Mouse (Mus musculus): ENCODE results near the gene Ifi213.
"Not testable (repeated sequence)": the region's sequence is repeated elsewhere in the genome, so short reads cannot be mapped to it uniquely, and the experiment has no call there.

Gene Ifi213

DNA sequence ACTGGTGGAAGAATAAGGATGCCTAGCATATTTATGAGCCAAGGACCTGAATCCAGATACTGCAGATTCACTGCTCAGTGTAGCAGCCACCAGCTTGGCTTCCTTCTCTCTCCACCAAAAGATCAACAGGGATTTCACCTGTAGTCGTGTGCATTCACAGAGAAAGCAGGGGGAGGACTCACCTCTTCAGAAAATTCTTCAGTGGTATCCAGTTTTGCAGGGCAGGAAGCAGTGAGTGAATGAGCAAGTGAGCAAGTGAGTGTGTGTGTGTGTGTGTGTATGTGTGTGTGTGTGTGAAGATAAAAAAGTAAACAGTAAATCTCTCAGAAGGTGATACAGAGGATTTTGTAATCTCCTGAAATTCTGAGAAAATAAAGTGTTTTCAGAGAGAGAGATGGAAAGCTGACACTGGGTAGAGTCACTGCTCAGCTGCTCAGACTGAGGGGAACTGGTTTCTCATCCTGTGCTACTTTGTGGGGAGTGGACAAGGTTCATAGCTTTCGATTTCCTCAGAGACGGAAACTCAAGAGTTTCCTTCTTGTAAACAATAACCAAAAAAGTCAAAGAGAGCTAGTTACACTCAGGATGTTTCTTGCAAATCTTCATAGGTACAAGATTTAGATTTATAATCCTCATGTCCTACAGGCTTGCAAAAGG lies at the start of gene Ifi213:
TSS of gene Ifi213 (minus strand) at position 437 of the 657 bp plus-strand sequence.
- not testable (repeated sequence) for DNase-seq (ENCODE audit: low spot score)

DNA sequence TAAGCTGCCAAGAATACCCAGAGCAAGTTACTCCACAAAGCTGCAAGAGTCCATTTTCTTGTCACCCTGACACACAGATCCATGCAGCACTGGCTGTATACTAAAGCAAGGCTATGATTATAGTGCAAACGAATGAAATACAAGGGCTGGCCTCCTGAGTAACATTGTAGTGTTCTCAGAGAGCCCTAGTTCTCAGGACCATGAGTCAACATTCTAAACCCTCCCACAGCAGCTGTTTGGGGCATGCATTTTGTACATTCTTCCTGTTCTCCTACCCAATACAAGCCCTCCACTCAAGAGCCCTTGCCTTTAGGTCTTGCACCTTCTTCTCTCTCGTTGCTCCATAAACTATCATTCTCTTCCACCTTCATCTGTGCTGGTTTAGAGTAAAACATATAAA lies 46.3 kb upstream of the Ifi213 start:
- no peak for DNase-seq (ENCODE audit: low spot score)

DNA sequence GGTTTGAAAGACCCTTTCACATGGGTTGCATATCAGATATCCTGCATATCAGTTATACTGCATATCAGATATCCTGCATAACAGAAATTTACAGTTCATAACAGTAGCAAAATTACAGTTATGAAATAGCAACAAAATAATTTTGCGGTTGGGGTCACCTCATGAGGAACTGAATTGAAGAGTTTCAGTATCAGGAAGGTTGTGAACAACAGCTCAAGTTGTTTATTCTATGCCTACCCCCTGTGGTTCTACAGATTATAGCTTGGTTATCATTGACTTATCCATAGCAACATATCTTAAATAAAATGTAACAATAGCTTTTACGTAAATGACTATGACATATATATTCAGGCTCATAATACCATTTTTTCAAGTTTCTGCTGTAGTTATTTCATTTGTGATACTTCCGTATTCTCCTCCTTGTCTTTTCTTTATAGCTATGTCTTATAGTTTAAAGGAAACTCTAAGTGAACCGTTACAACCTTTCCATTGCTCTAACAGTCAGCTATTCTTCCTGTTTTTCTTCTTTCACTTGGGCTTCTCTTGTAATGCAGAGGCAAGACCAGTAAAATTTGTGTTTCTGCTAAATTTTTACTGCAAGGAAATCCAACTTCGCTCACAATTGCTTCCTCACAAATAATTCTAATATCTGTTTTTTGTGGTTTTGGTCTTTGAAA lies 35.0 kb upstream of the Ifi213 start:
- no peak for DNase-seq (ENCODE audit: low spot score)

DNA sequence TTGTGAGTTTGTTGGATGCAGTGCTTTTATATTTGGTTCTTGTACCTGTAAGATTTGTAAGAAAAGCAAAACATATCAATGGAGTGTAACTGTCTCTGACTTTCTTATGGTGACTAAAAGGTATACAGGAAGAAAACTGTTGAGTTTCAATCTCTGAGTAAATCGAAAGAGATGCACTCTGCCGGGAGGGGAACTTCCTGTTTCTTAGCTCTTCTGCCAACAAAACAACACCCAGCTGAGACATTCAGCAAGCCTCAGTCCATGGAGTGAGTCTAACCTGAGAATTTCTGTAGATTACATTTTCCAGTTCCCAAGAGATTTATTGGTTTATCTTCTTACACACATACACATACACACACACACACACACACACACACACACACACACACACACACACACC lies 31.5 kb upstream of the Ifi213 start, which contains the start of gene Ifi209:
TSS of gene Ifi209 (plus strand) at position 296 of the 400 bp plus-strand sequence.
- not testable (repeated sequence) for DNase-seq (ENCODE audit: low spot score)

DNA sequence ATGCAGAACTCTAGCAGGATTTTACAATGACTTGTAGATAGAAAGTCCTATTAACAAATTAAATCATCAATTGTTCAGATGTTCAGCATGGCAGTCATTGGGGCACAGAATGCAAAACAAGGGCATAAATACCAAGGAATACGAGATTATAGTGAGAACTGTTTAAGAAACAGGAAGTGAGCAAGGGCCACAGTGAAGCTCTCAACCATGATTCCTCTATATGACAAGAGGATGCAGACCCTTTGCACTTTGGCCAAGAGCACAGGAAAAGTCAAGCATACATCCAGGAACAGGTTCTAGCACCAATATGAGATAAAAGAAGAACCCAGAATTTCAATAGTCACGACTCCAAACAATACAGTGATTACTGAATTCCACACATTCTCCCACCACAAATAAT lies 27.6 kb upstream of the Ifi213 start:
- DNase-seq (ENCODE audit: low spot score), result no peak

DNA sequence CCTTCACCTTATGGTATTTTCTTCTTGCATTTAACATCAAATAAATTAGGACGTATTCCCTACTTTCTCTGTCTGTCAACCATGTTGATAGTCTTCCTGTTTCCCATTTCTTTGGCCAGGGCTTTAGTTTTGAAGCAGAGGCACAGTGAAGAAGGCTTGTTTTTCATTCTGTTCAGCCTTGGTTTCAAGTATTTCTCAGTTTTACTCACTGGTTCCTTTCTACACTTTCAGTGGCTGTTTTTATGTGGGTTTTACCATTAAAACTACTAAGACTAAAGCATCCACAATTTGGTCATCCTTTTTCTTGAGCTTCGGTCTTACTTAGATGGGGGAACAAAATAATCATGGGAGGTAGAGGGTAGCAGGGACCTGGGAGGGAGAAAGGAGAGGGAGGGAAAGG lies 25.0 kb upstream of the Ifi213 start:
- DNase-seq (ENCODE audit: low spot score), result no peak

DNA sequence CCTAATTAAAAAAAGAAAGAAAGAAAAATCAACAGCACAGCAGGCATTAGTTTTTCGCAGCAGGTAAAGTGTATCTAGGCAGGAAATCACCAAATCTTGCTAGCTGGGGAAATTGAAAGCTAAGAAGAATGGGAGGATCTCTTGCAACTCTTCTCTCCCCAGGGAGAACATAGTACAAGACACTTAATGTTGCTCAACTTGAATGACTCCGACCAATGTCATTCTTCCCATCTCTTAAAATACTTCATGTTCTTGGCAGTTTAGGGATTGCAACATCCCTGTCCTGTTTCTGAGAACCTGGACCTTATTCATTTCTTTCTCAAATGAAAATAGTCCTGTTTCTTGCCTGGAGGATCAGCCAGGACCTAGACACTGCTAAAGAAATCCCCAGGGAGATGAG lies 23.1 kb upstream of the Ifi213 start:
- DNase-seq (ENCODE audit: low spot score), result not testable (repeated sequence)

DNA sequence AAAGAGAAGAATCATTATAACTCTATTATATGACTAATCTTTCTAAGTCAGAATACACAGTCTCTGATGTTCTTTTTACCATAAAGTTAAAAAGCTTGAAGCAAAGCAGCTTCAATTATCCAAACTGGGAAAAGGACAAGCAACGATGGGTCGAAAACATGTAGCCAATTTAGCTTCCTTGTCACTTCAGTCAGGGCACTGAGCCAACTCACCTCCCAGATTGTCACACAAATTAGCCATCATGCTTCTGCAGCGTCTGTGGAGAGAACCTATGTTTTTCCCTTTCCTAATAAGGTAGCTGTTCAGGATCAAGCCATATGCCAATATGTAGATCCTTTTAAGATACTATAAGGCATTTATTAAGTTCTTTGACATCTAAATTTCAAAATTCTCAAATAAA lies 11.2 kb upstream of the Ifi213 start:
- not testable (repeated sequence) for DNase-seq (ENCODE audit: low spot score)

DNA sequence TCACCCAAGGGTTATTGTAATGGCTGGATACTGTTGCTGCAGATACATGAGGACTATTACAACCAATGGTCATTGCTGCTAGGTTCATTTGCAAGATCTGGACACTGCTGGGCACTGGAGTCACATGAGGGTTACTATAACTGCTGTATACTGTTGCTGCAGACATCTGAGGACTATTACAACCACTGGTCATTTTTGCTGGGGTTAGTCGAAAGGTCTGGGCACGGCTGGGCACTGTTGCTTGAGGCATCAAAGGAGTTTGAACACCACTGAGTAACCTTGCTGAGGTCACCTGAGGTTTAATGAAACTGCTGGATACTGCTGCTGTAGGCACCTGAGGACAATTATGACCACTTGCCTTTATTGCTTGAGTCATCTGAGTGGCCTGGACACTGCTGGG lies 9.4 kb downstream of the Ifi213 start:
- DNase-seq (ENCODE audit: low spot score), result not testable (repeated sequence)

DNA sequence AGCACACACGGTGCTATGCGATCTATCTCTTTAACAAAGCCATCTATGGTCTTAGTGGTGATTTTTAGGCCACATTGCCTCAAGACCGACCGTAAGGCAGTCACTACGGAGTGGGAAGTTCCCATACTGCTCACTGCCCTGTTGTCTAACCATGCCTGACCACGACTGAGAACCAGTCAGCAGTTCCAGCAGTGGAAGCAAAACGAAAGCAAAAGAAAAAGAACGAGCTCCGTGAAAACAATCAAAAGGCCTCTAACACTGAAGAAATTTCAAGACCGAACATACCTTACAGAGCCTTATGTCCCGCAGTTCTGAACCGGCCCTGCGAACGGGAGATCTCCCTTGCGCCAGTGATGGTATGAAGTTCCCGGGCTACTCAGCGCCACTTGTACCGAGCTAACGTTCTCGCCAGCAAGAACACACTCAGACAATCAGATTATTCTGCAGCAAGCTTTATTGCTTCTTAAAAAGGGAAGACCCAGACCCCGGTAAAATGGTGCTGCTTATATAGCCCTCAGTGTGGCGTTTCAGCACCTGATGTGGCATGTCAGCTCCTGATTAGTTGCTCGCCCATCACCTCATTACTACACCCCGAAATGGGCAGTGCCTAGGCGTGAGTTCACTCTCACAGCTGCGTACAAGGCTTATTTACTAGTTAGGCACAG lies 19.0 kb downstream of the Ifi213 start:
- no peak for DNase-seq (ENCODE audit: low spot score)

DNA sequence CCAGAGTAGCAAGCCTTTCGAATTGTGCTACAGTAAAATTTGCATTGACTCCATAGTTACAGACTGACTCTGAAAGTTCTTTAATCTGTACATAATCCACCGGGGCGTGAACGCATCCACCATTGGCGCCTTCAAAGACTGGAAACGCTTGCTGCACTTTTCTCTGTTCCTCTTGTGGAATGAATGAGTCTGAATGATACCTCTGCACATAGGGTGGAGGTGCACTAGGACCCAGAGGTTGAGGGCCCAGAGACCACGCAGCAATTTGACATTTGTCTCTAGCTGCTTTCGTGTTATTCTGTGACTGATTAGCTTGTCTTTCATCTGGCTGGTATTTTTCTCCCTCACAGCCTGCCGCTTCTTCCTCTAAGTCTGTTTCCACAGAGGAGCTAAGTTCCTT lies 20.0 kb downstream of the Ifi213 start:
- no peak for DNase-seq (ENCODE audit: low spot score)

DNA sequence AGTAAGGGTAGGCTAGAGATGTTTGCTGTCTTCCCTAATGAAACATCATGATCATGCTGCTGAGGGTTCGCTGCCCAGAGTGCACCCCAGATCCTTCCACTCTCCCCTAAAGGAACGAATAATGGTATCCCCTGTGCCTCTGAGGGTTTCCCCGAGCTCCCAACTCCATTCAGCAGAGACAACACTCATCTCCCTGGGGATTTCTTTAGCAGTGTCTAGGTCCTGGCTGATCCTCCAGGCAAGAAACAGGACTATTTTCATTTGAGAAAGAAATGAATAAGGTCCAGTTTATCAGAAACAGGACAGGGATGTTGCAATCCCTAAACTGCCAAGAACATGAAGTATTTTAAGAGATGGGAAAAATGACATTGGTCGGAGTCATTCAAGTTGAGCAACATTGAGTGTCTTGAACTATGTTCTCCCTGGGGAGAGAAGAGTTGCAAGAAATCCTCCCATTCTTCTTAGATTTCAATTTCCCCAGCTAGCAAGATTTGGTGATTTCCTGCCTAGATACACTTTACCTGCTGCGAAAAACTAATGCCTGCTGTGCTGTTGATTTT lies 48.5 kb downstream of the Ifi213 start:
- not testable (repeated sequence) for DNase-seq (ENCODE audit: low spot score)

DNA sequence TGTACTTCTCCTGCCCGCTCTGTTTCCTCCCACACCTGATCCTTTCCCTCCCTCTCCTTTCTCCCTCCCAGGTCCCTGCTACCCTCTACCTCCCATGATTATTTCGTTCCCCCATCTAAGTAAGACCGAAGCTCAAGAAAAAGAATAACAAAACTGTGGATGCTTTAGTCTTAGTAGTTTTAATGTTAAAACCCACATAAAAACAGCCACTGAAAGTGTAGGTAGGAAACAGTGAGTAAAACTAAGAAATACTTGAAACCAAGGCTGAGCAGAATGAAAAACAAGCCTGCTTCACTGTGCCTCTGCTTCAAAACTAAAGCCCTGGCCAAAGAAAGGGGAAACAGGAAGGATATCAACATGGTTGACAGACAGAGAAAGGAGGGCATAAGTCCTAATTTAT lies 50.3 kb downstream of the Ifi213 start:
- DNase-seq (ENCODE audit: low spot score), result not testable (repeated sequence)

DNA sequence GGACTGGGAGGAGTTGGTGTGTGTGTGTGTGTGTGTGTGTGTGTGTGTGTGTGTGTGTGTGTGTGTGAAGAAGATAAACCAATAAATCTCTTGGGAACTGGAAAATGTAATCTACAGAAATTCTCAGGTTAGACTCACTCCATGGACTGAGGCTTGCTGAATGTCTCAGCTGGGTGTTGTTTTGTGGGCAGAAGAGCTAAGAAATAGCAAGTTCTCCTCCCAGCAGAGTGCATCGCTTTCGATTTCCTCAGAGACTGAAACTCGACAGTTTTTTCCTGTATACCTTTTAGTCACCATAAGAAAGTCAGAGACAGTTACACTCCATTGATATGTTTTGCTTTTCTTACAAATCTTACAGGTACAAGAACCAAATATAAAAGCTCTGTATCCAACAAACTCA lies 63.3 kb downstream of the Ifi213 start, which contains the start of gene Ifi214:
TSS of gene Ifi214 (minus strand) at position 167 of the 400 bp plus-strand sequence.
- not testable (repeated sequence) for DNase-seq (ENCODE audit: low spot score)

DNA sequence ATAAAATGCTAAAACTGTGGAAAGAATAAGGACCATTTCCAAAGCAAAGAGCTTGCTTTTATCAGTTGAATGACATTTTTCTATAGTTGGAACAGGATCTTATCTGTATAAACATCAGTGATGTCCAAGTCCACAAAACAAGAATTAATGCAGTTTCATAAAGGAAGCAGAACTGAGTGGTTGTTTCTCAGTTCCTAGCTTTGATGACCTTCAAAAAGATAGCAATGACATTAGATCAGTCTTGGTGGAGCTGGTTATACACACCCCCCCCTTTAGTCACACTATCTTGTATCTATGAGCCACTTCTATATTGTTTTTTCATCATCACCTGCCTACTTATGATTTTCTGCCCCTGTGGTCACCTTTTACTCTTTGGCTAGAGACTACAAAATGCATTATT lies 77.6 kb downstream of the Ifi213 start:
- DNase-seq (ENCODE audit: low spot score), result no peak

Measured in urinary bladder, postnatal 14 days (tissue).